Mouse (Mus musculus) lung, embryonic 14.5 days (tissue): ENCODE measurements at regions not wholly inside any gene's neighbourhood (a gene's known extent, or its start where the extent isn't known, plus 50 kb on each side); places are given as distances from the start of the nearest gene placed in this dataset.

ENCODE experiments used
- ATAC-seq: fragments of 200-750 bp; cut with Nextera tagmentation; 2 replicates; pipeline ENCODE4 v1.8.0; 2017; ENCODE audit warnings: mild to moderate bottlenecking, moderate TSS enrichment, moderate library complexity; ENCODE audit not compliant: insufficient read depth
- DNase-seq: peaks from one replicate; pipeline ENCODE4 v3.0.0-alpha.2; 2015
- H3K27ac ChIP-seq: fragments of 300-500 bp; sonication (generic); 2 replicates; pipeline ENCODE4 v1.5.1; 2014; ENCODE audit warnings: low read depth, mild to moderate bottlenecking, moderate library complexity
- H3K27me3 ChIP-seq: fragments of 300-500 bp; sonication (generic); 2 replicates; pipeline ENCODE4 v1.6.1; 2014; ENCODE audit warnings: low read length, control low read depth; ENCODE audit not compliant: insufficient read depth
- H3K36me3 ChIP-seq: fragments of 300-500 bp; sonication (generic); 2 replicates; pipeline ENCODE4 v1.6.1; 2014; ENCODE audit warnings: control low read depth; ENCODE audit not compliant: insufficient read depth
- H3K4me1 ChIP-seq: fragments of 300-500 bp; sonication (generic); 2 replicates; pipeline ENCODE4 v1.6.1; 2014; ENCODE audit warnings: antibody characterized with exemption, control low read depth; ENCODE audit not compliant: insufficient read depth
- H3K4me2 ChIP-seq: fragments of 300-500 bp; sonication (generic); 2 replicates; pipeline ENCODE4 v1.6.1; 2014; ENCODE audit warnings: mild to moderate bottlenecking
- H3K4me3 ChIP-seq: fragments of 300-500 bp; sonication (generic); 2 replicates; pipeline ENCODE4 v1.5.1; 2014; ENCODE audit warnings: low read depth, low read length
- H3K9ac ChIP-seq: fragments of 300-500 bp; sonication (generic); 2 replicates; pipeline ENCODE4 v1.6.1; 2014
- H3K9me3 ChIP-seq: fragments of 300-500 bp; sonication (generic); 2 replicates; pipeline ENCODE4 v1.6.1; 2016; ENCODE audit warnings: low read depth, low read length, control low read depth
- CTCF ChIP-seq: IDR thresholded peaks from 2 replicates; pipeline ENCODE4 v1.5.1; 2016; ENCODE audit warnings: antibody characterized with exemption, low read depth
- WGBS: fragments of 180-500 bp; shearing (Covaris S2); extraction: QIAGEN DNeasy Blood & Tissue Kit; methylation state at CpG from one replicate; pipeline ENCODE4 v1.1.7; 2014; 5-methylcytosine and 5-hydroxymethylcytosine counted together

- H3K4me1 ChIP-seq = no peaks in the 10 kb centered on the region
- H3K4me3 ChIP-seq = no peak overlapping the region
- WGBS = 51% methylated on average over 12 of the region's 12 CpGs
- no peak for TF ChIP-seq CTCF
- H3K4me2 ChIP-seq = no peak overlapping the region
- DNase-seq (no peak), ATAC-seq (no peak)
- H3K27ac ChIP-seq = no peak overlapping the region
- H3K27me3 ChIP-seq = no peaks in the 10 kb centered on the region
- H3K36me3 ChIP-seq = no peaks in the 10 kb centered on the region
- H3K9ac ChIP-seq = no peak overlapping the region
- H3K9me3 ChIP-seq = no peaks in the 10 kb centered on the region
These were observed 101.1 kb upstream of the Cxadr start for GRCm38 (mm10) chr16:78200044-78200830.

- no peak overlapping the region for H3K27ac ChIP-seq
- no peaks in the 10 kb centered on the region for H3K27me3 ChIP-seq
- H3K9ac ChIP-seq = no peak overlapping the region
- ATAC-seq (peak; percentile 37; the same call in 1 of the 2 replicates), DNase-seq (no peak)
- no peak for TF ChIP-seq CTCF
- 70% methylated on average over 10 of the region's 10 CpGs for WGBS
- H3K4me3 ChIP-seq = no peak overlapping the region
- no peaks in the 10 kb centered on the region for H3K9me3 ChIP-seq
- H3K4me1 ChIP-seq = no peaks in the 10 kb centered on the region
- H3K36me3 ChIP-seq = no peaks in the 10 kb centered on the region
- no peak overlapping the region for H3K4me2 ChIP-seq
These were observed 102.0 kb upstream of the Cxadr start for GRCm38 (mm10) chr16:78199252-78199651.

- Histone ChIP-seq H3K27ac (no peak overlapping the region), H3K9ac (no peak overlapping the region), H3K9me3 (no peaks in the 10 kb centered on the region), H3K36me3 (no peaks in the 10 kb centered on the region), H3K27me3 (no peaks in the 10 kb centered on the region), H3K4me2 (peak overlapping the region; percentile 3; the same call in 1 of the 2 replicates), H3K4me1 (no peaks in the 10 kb centered on the region), H3K4me3 (no peak overlapping the region)
- 6% methylated on average over 16 of the region's 16 CpGs for WGBS
- ATAC-seq (no peak), DNase-seq (peak; percentile 89)
- peak; percentile 93 for TF ChIP-seq CTCF
These were observed 102.6 kb upstream of the Cxadr start for GRCm38 (mm10) chr16:78198642-78199121.

GRCm38 (mm10) chr16:78197252-78197896 lies 103.9 kb upstream of the Cxadr start:
- Histone ChIP-seq H3K4me2 (no peak overlapping the region), H3K4me3 (no peak overlapping the region), H3K27me3 (no peaks in the 10 kb centered on the region), H3K9ac (no peak overlapping the region), H3K27ac (no peak overlapping the region), H3K9me3 (no peaks in the 10 kb centered on the region), H3K36me3 (no peaks in the 10 kb centered on the region), H3K4me1 (no peaks in the 10 kb centered on the region)
- DNase-seq = peak; percentile 97
- TF ChIP-seq CTCF = peak; percentile 77
- ATAC-seq = no peak
- 12% methylated on average over 10 of the region's 10 CpGs for WGBS

- Histone ChIP-seq H3K27me3 (no peaks in the 10 kb centered on the region), H3K9me3 (no peaks in the 10 kb centered on the region), H3K9ac (no peak overlapping the region), H3K4me3 (no peak overlapping the region), H3K4me1 (no peaks in the 10 kb centered on the region), H3K27ac (no peak overlapping the region), H3K36me3 (no peaks in the 10 kb centered on the region), H3K4me2 (no peak overlapping the region)
- WGBS = 73% methylated on average over 9 of the region's 9 CpGs
- ATAC-seq = no peak
- TF ChIP-seq CTCF = no peak
- no peak for DNase-seq
These were observed 130.4 kb upstream of the Cxadr start for GRCm38 (mm10) chr16:78170627-78171605.

- DNase-seq = no peak
- H3K27me3 ChIP-seq = no peaks in the 10 kb centered on the region
- no peak for ATAC-seq
- H3K4me3 ChIP-seq = no peak overlapping the region
- H3K4me2 ChIP-seq = no peak overlapping the region
- H3K36me3 ChIP-seq = no peaks in the 10 kb centered on the region
- H3K9ac ChIP-seq = no peak overlapping the region
- no peak for TF ChIP-seq CTCF
- H3K27ac ChIP-seq = no peak overlapping the region
- WGBS = 68% methylated on average over 3 of the region's 3 CpGs
- H3K9me3 ChIP-seq = no peaks in the 10 kb centered on the region
- 0 out of 2 replicates have a peak, but pooled peaks cover 3% of the 10 kb centered on the region for H3K4me1 ChIP-seq
These were observed 144.4 kb upstream of the Cxadr start for GRCm38 (mm10) chr16:78156876-78157232.
